Mouse (Mus musculus) forebrain, embryonic 15.5 days (tissue): ENCODE measurements at regions not wholly inside any gene's neighbourhood (a gene's known extent, or its start where the extent isn't known, plus 50 kb on each side); places are given as distances from the start of the nearest gene placed in this dataset.

Source experiments
- ATAC-seq: fragments of 200-750 bp; cut with Nextera tagmentation; replicated peaks from 2 replicates; pipeline ENCODE4 v1.8.0; 2017; ENCODE audit warnings: mild to moderate bottlenecking, moderate TSS enrichment, moderate library complexity
- H3K27ac ChIP-seq: fragments of 300-500 bp; sonication (generic); replicated peaks from 2 replicates; pipeline ENCODE4 v1.5.1; 2015; ENCODE audit warnings: mild to moderate bottlenecking, inconsistent platforms
- H3K27me3 ChIP-seq: fragments of 300-500 bp; sonication (generic); 2 replicates; pipeline ENCODE4 v1.6.1; 2015; ENCODE audit warnings: inconsistent platforms
- H3K36me3 ChIP-seq: fragments of 300-500 bp; sonication (generic); 2 replicates; pipeline ENCODE4 v1.6.1; 2015; ENCODE audit warnings: mild to moderate bottlenecking, inconsistent platforms
- H3K4me1 ChIP-seq: fragments of 300-500 bp; sonication (generic); 2 replicates; pipeline ENCODE4 v1.6.1; 2015; ENCODE audit warnings: inconsistent platforms
- H3K4me2 ChIP-seq: fragments of 300-500 bp; sonication (generic); replicated peaks from 2 replicates; pipeline ENCODE4 v1.6.1; 2015; ENCODE audit warnings: mild to moderate bottlenecking, inconsistent platforms
- H3K4me3 ChIP-seq: fragments of 300-500 bp; sonication (generic); 2 replicates; pipeline ENCODE4 v1.5.1; 2015; ENCODE audit warnings: mild to moderate bottlenecking, inconsistent platforms
- H3K9ac ChIP-seq: fragments of 300-500 bp; sonication (generic); replicated peaks from 2 replicates; pipeline ENCODE4 v1.6.1; 2015; ENCODE audit warnings: mild to moderate bottlenecking, inconsistent platforms
- H3K9me3 ChIP-seq: fragments of 300-500 bp; sonication (generic); 2 replicates; pipeline ENCODE4 v1.6.1; 2016; ENCODE audit warnings: inconsistent platforms
- WGBS: fragments of 180-500 bp; shearing (Covaris S2); methylation state at CpG from one replicate; pipeline ENCODE4 v1.1.7; 2015; ENCODE audit warnings: mixed read lengths; 5-methylcytosine and 5-hydroxymethylcytosine counted together

GRCm38 (mm10) chr15:50360033-50360988 is 3524.4 kb upstream of the Gm7489 start:
- no peaks in the 10 kb centered on the region for H3K27me3 ChIP-seq
- H3K4me1 ChIP-seq = 0 out of 2 replicates have a peak, but pooled peaks cover 4% of the 10 kb centered on the region
- no peaks in the 10 kb centered on the region for H3K9me3 ChIP-seq
- H3K9ac ChIP-seq = no peak overlapping the region
- WGBS = 67% methylated on average over 5 of the region's 5 CpGs
- H3K27ac ChIP-seq = no peak overlapping the region
- no peak overlapping the region for H3K4me3 ChIP-seq
- no peaks in the 10 kb centered on the region for H3K36me3 ChIP-seq
- no peak for ATAC-seq
- no peak overlapping the region for H3K4me2 ChIP-seq

- WGBS = 80% methylated on average over 8 of the region's 8 CpGs
- Histone ChIP-seq H3K4me3 (no peak overlapping the region), H3K9me3 (no peaks in the 10 kb centered on the region)
These were observed 3523.4 kb upstream of the Gm7489 start for GRCm38 (mm10) chr15:50361334-50361733.

GRCm38 (mm10) chr15:50361751-50362507 is 3522.8 kb upstream of the Gm7489 start:
- H3K36me3 ChIP-seq = no peaks in the 10 kb centered on the region
- H3K27me3 ChIP-seq = no peaks in the 10 kb centered on the region
- no peak overlapping the region for H3K27ac ChIP-seq
- no peak overlapping the region for H3K4me3 ChIP-seq
- 81% methylated on average over 4 of the region's 4 CpGs for WGBS
- H3K4me1 ChIP-seq = 0 out of 2 replicates have a peak, but pooled peaks cover 4% of the 10 kb centered on the region
- H3K9ac ChIP-seq = no peak overlapping the region
- H3K4me2 ChIP-seq = no peak overlapping the region
- no peaks in the 10 kb centered on the region for H3K9me3 ChIP-seq
- ATAC-seq = no peak

More at GRCm38 (mm10) chr15:50361334-50361733, 3523.4 kb upstream of the Gm7489 start:
- Histone ChIP-seq H3K27me3 (no peaks in the 10 kb centered on the region), H3K27ac (no peak overlapping the region), H3K4me2 (no peak overlapping the region), H3K36me3 (no peaks in the 10 kb centered on the region), H3K9ac (no peak overlapping the region), H3K4me1 (0 out of 2 replicates have a peak, but pooled peaks cover 4% of the 10 kb centered on the region)
- ATAC-seq = no peak

- no peaks in the 10 kb centered on the region for H3K27me3 ChIP-seq
- WGBS = 84% methylated on average over 7 of the region's 7 CpGs
- no peak for ATAC-seq
- H3K4me3 ChIP-seq = no peak overlapping the region
- H3K9ac ChIP-seq = no peak overlapping the region
- H3K4me1 ChIP-seq = no peaks in the 10 kb centered on the region
- H3K27ac ChIP-seq = no peak overlapping the region
- H3K9me3 ChIP-seq = no peaks in the 10 kb centered on the region
- no peaks in the 10 kb centered on the region for H3K36me3 ChIP-seq
- no peak overlapping the region for H3K4me2 ChIP-seq
These were observed 3484.5 kb upstream of the Gm7489 start for GRCm38 (mm10) chr15:50400006-50400781.

GRCm38 (mm10) chr15:50401386-50401785 is 3483.3 kb upstream of the Gm7489 start:
- 97% methylated on average over 2 of the region's 2 CpGs for WGBS

GRCm38 (mm10) chr15:50402551-50402950 is 3482.2 kb upstream of the Gm7489 start:
- Histone ChIP-seq H3K27ac (no peak overlapping the region), H3K4me1 (no peaks in the 10 kb centered on the region), H3K4me3 (no peak overlapping the region), H3K36me3 (no peaks in the 10 kb centered on the region), H3K4me2 (no peak overlapping the region), H3K27me3 (no peaks in the 10 kb centered on the region), H3K9ac (no peak overlapping the region), H3K9me3 (no peaks in the 10 kb centered on the region)
- no peak for ATAC-seq
- 85% methylated on average over 1 of the region's 1 CpGs for WGBS

More at GRCm38 (mm10) chr15:50401386-50401785, 3483.3 kb upstream of the Gm7489 start:
- Histone ChIP-seq H3K27me3 (no peaks in the 10 kb centered on the region), H3K4me3 (no peak overlapping the region), H3K4me1 (no peaks in the 10 kb centered on the region), H3K9me3 (no peaks in the 10 kb centered on the region), H3K27ac (no peak overlapping the region), H3K9ac (no peak overlapping the region), H3K4me2 (no peak overlapping the region), H3K36me3 (no peaks in the 10 kb centered on the region)
- no peak for ATAC-seq

GRCm38 (mm10) chr15:50403883-50404282 is 3480.8 kb upstream of the Gm7489 start:
- no peak for ATAC-seq
- H3K36me3 ChIP-seq = no peaks in the 10 kb centered on the region
- no peak overlapping the region for H3K27ac ChIP-seq
- H3K4me2 ChIP-seq = no peak overlapping the region
- no peaks in the 10 kb centered on the region for H3K27me3 ChIP-seq
- H3K9me3 ChIP-seq = no peaks in the 10 kb centered on the region
- no peaks in the 10 kb centered on the region for H3K4me1 ChIP-seq
- H3K4me3 ChIP-seq = no peak overlapping the region
- WGBS = 88% methylated on average over 2 of the region's 2 CpGs
- no peak overlapping the region for H3K9ac ChIP-seq

GRCm38 (mm10) chr15:50408985-50409384 is 3475.7 kb upstream of the Gm7489 start:
- H3K36me3 ChIP-seq = no peaks in the 10 kb centered on the region
- no peak overlapping the region for H3K27ac ChIP-seq
- no peak overlapping the region for H3K4me3 ChIP-seq
- no peaks in the 10 kb centered on the region for H3K4me1 ChIP-seq
- WGBS = 62% methylated on average over 2 of the region's 2 CpGs
- no peak overlapping the region for H3K4me2 ChIP-seq
- H3K27me3 ChIP-seq = no peaks in the 10 kb centered on the region
- H3K9ac ChIP-seq = no peak overlapping the region
- peaks cover 3% of the 10 kb centered on the region; the same call in 1 of the 2 replicates for H3K9me3 ChIP-seq
- no peak for ATAC-seq

- H3K9me3 ChIP-seq = no peaks in the 10 kb centered on the region
- no peaks in the 10 kb centered on the region for H3K4me1 ChIP-seq
- no peaks in the 10 kb centered on the region for H3K27me3 ChIP-seq
- no peak for ATAC-seq
- no peak overlapping the region for H3K4me2 ChIP-seq
- no peak overlapping the region for H3K4me3 ChIP-seq
- H3K27ac ChIP-seq = no peak overlapping the region
- H3K9ac ChIP-seq = no peak overlapping the region
- WGBS = 80% methylated on average over 1 of the region's 1 CpGs
- H3K36me3 ChIP-seq = no peaks in the 10 kb centered on the region
These were observed 3467.1 kb upstream of the Gm7489 start for GRCm38 (mm10) chr15:50417641-50418040.

- WGBS = 52% methylated on average over 5 of the region's 5 CpGs
- no peak for ATAC-seq
These were observed 3461.5 kb upstream of the Gm7489 start for GRCm38 (mm10) chr15:50423082-50423665.

GRCm38 (mm10) chr15:50449604-50450003 is 3435.1 kb upstream of the Gm7489 start:
- Histone ChIP-seq H3K4me1 (no peaks in the 10 kb centered on the region), H3K9me3 (no peaks in the 10 kb centered on the region), H3K27ac (no peak overlapping the region), H3K27me3 (no peaks in the 10 kb centered on the region), H3K9ac (no peak overlapping the region), H3K4me2 (no peak overlapping the region), H3K36me3 (no peaks in the 10 kb centered on the region), H3K4me3 (no peak overlapping the region)
- whole genome bisulfite sequencing = 77% methylated on average over 2 of the region's 2 CpGs
- ATAC-seq = no peak

More at GRCm38 (mm10) chr15:50423082-50423665, 3461.5 kb upstream of the Gm7489 start:
- no peak overlapping the region for H3K27ac ChIP-seq
- H3K4me1 ChIP-seq = no peaks in the 10 kb centered on the region
- no peak overlapping the region for H3K4me3 ChIP-seq
- no peaks in the 10 kb centered on the region for H3K36me3 ChIP-seq
- H3K27me3 ChIP-seq = no peaks in the 10 kb centered on the region
- no peak overlapping the region for H3K9ac ChIP-seq
- no peaks in the 10 kb centered on the region for H3K9me3 ChIP-seq
- H3K4me2 ChIP-seq = no peak overlapping the region
